Mouse (Mus musculus) lung, adult 2 months (tissue): Measurements from ENCODE around the gene Bex1.

ENCODE experiments used
- CTCF ChIP-seq: fragments of 200-500 bp; IDR thresholded peaks from 2 replicates; pipeline ENCODE4 v1.5.1; 2011; ENCODE audit warnings: mild to moderate bottlenecking, low read length, control low read depth; ENCODE audit not compliant: insufficient read depth
- POLR2A ChIP-seq: fragments of 200-500 bp; IDR thresholded peaks from 2 replicates; pipeline ENCODE4 v1.6.1; 2011; ENCODE audit warnings: low read depth, mild to moderate bottlenecking, control low read depth, low read length, borderline replicate concordance; ENCODE audit errors: extremely low read depth

DNA sequence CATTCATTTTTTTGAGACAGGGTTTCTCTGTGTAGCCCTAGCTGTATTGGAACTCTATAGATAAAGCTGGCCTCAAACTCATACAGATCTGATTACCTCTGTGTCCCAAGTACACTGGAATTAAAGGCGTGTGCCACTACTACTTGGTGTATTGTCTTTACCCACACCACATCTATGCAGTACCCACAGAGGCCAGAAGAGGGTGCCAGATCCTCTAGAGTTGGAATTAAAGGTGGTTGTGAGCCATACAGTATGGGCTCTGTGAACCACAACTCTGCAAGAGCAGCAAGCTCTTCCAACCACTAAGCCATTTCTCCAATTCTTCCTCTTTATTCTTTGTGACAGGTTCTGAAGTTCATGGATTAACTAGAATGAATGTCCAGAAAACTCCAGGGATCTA lies 18.4 kb downstream of the Bex1 start:
- TF ChIP-seq CTCF (no peak), POLR2A (no peak)
